Comparison of ENCODE assay signal across 25 mouse cellular contexts in the genomic region with DNA sequence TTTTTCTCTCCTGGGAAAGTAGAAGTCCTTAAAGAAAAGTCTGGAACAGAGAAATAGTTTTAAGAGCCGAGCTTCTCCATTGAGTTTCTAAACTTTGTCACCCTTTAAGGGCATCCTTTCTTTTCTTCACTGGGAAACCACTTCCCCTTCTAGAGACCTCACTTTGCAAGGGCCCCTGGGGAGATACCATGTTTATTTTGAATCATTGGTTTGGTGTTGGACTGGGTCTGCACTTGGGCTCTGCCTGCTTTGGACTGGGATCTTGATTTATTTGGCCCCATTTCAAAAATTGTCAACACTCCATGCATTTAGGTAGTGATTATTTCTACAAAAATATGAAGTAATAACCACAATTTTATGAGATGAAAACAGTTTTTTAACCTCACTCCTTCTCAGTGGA.
DNase-seq lines count a peak whose midpoint lies in the region; ATAC-seq and TF ChIP-seq lines count a peak whose summit lies in the region.
"Had no signal": no experiment of that assay in that cellular context is flagged by ENCODE, and none has a peak within 500 bp of the region (broad histone marks: within the 10 kb centered on the region; RNA-seq: fewer than 3 reads in every experiment).

No protein-coding gene starts in this region.

- no peak overlapping the region for H3K9ac ChIP-seq in kidney, embryonic 15.5 days
- H3K9ac ChIP-seq: forebrain, embryonic 13.5 days; limb, embryonic 12.5 days; liver, embryonic 12.5 days; neural tube, embryonic 12.5 days had no signal

- no peak for TF ChIP-seq CTCF in kidney, adult 2 months (conservative IDR thresholded peaks at IDR 0.05; ENCODE audit: insufficient read depth, insufficient read length, low read depth, low read length)
- no peak for TF ChIP-seq CTCF in thymus, adult 2 months (IDR thresholded peaks at IDR 0.05; ENCODE audit: borderline replicate concordance, control insufficient read depth, extremely low read depth, insufficient read depth, low read length, poor library complexity)

- H3K4me1 ChIP-seq in kidney, embryonic 15.5 days: peaks cover 3% of the 10 kb centered on the region; the same call in 1 of the 2 replicates
- H3K4me1 ChIP-seq in kidney, adult 2 months (ENCODE audit: control insufficient read depth, insufficient read depth, low read length): no peaks in the 10 kb centered on the region
- peaks cover 6% of the 10 kb centered on the region for H3K4me1 ChIP-seq in thymus, adult 2 months (replicated peaks; ENCODE audit: control insufficient read depth, insufficient read depth, low read length)
- H3K4me1 ChIP-seq in hindbrain, embryonic 10.5 days (replicated peaks): no peaks in the 10 kb centered on the region
- H3K4me1 ChIP-seq: neural tube, embryonic 12.5 days had no signal

- ATAC-seq in kidney, embryonic 15.5 days (replicated peaks; ENCODE audit: low FRiP score): no peak
- ATAC-seq in CD4-positive, CD25-positive, alpha-beta regulatory T cell, adult 4 months: peak; percentile 25
- ATAC-seq: forebrain, embryonic 13.5 days; hindbrain, postnatal 0 days; intestine, embryonic 16.5 days; liver, embryonic 12.5 days; Patski had no signal

- H3K4me2 ChIP-seq in kidney, embryonic 15.5 days: no peak overlapping the region
- H3K4me2 ChIP-seq: forebrain, embryonic 13.5 days; liver, embryonic 12.5 days; neural tube, embryonic 12.5 days had no signal

- H3K27me3 ChIP-seq in kidney, embryonic 15.5 days: no peaks in the 10 kb centered on the region
- H3K27me3 ChIP-seq in kidney, adult 2 months (replicated peaks; ENCODE audit: control insufficient read depth, insufficient read depth, low read length): no peaks in the 10 kb centered on the region
- no peaks in the 10 kb centered on the region for H3K27me3 ChIP-seq in thymus, adult 2 months (ENCODE audit: control insufficient read depth, insufficient read depth, low read length)
- H3K27me3 ChIP-seq in hindbrain, embryonic 10.5 days (ENCODE audit: insufficient read depth, poor library complexity, severe bottlenecking): no peaks in the 10 kb centered on the region
- H3K27me3 ChIP-seq: forebrain, embryonic 13.5 days; liver, embryonic 12.5 days; Patski had no signal

- no peaks in the 10 kb centered on the region for H3K36me3 ChIP-seq in kidney, embryonic 15.5 days
- no peaks in the 10 kb centered on the region for H3K36me3 ChIP-seq in kidney, adult 2 months (ENCODE audit: control insufficient read depth, insufficient read depth, low read length)
- H3K36me3 ChIP-seq in thymus, adult 2 months (ENCODE audit: control insufficient read depth, insufficient read depth, low read length): no peaks in the 10 kb centered on the region
- no peaks in the 10 kb centered on the region for H3K36me3 ChIP-seq in hindbrain, embryonic 10.5 days
- H3K36me3 ChIP-seq: limb, embryonic 12.5 days; liver, embryonic 12.5 days; neural tube, embryonic 12.5 days had no signal

- no peak overlapping the region for H3K4me3 ChIP-seq in kidney, embryonic 15.5 days (replicated peaks)
- H3K4me3 ChIP-seq in kidney, adult 2 months (ENCODE audit: insufficient read depth, low read depth, low read length): no peak overlapping the region
- H3K4me3 ChIP-seq in thymus, adult 2 months (ENCODE audit: control insufficient read depth, insufficient read depth, low read length): no peak overlapping the region
- no peak overlapping the region for H3K4me3 ChIP-seq in hindbrain, embryonic 10.5 days
- H3K4me3 ChIP-seq: forebrain, embryonic 13.5 days; gastrocnemius, adult 2 months; layer of hippocampus, adult 2 months; limb, embryonic 12.5 days; liver, embryonic 12.5 days; megakaryocyte, embryonic 14.5 days; neural tube, embryonic 12.5 days had no signal

- H3K9me3 ChIP-seq in kidney, embryonic 15.5 days (replicated peaks): no peaks in the 10 kb centered on the region
- no peaks in the 10 kb centered on the region for H3K9me3 ChIP-seq in hindbrain, embryonic 10.5 days
- H3K9me3 ChIP-seq: forebrain, embryonic 13.5 days; limb, embryonic 12.5 days; liver, embryonic 12.5 days; megakaryocyte, embryonic 14.5 days; neural tube, embryonic 12.5 days had no signal

- TF ChIP-seq POLR2A in kidney, adult 2 months (IDR thresholded peaks at IDR 0.05; ENCODE audit: low read depth, low read length): no peak
- no peak for TF ChIP-seq POLR2A in thymus, adult 2 months (IDR thresholded peaks at IDR 0.05; ENCODE audit: control insufficient read depth, extremely low read depth, insufficient read depth, low read length, poor library complexity)

- DNase-seq in kidney, adult 2 months: no peak
- no peak for DNase-seq in thymus, adult 2 months
- no peak for DNase-seq in thymus, adult 18-20 months
- DNase-seq in naive thymus-derived CD4-positive, alpha-beta T cell, adult 2 months (ENCODE audit: low read depth): peak; percentile 21
- DNase-seq in hindbrain, embryonic 10.5 days (ENCODE audit: low spot score): no peak
- DNase-seq in retina, postnatal 1 day: no peak
- DNase-seq: cerebellum, adult 8-10 months; cerebellum, postnatal 36 days; gastrocnemius, adult 2 months; lung, adult 2 months; midbrain, embryonic 14.5 days; right cerebral cortex, adult 18-20 months; right cerebral cortex, postnatal 4 days had no signal

- WGBS in kidney, embryonic 15.5 days: 43% methylated on average over 1 of the region's 1 CpGs
- 55% methylated on average over 1 of the region's 1 CpGs for WGBS in kidney, adult 2 months
- 12% methylated on average over 1 of the region's 1 CpGs for WGBS in thymus, adult 2 months
- 88% methylated on average over 1 of the region's 1 CpGs for WGBS in hindbrain, embryonic 10.5 days

- peak overlapping the region; percentile 68 for H3K27ac ChIP-seq in kidney, embryonic 15.5 days
- no peak overlapping the region; the same call in 1 of the 2 replicates for H3K27ac ChIP-seq in kidney, adult 2 months (ENCODE audit: insufficient read depth, low read depth, low read length)
- peak overlapping the region; percentile 97; the same call in 1 of the 2 replicates for H3K27ac ChIP-seq in thymus, adult 2 months (ENCODE audit: control insufficient read depth, insufficient read depth, low read length)
- H3K27ac ChIP-seq in hindbrain, embryonic 10.5 days: no peak overlapping the region
- H3K27ac ChIP-seq: forebrain, embryonic 13.5 days; gastrocnemius, adult 2 months; hindbrain, postnatal 0 days; layer of hippocampus, adult 2 months; limb, embryonic 12.5 days; liver, embryonic 12.5 days; neural tube, embryonic 12.5 days; stomach, postnatal 0 days had no signal

Comparison
In these comparisons a context has a peak if more than half of its experiments do, and no peak if none do; other contexts are left out.
1. H3K27ac ChIP-seq: peak in kidney, embryonic 15.5 days (single experiment) and thymus, adult 2 months (single experiment); none in kidney, adult 2 months (single experiment) and hindbrain, embryonic 10.5 days (single experiment).